ENCODE assay signal across 10 mouse cellular contexts in the genomic region with DNA sequence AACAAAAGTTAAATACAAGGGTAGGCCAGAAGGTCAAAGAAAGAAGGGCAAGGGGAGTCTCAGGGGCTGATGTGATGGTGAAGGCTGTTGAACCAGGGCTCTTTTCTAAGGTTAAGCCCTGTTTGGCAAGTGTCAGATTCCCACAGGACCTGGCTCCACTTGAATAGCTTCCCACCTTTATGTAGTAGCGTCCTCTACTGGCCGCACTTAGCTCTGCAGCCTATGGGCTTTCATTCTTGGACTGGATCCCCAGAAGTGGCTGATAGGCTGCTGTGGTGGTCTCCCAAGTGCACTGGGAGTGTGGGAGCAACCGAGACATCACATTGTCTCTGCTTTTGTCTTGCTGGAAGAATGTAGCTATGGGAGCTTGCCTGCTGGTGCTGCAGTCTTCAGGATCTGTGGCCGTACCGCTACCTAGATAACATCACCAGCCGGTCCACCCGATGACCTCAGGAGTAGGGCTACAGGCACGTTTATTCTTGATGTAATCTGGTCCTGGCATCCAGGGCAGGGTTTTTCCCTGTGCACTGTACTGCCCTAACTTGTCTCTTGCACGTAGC. TPM values are rescaled to one million over a fixed set of nuclear protein-coding genes. Genes with fewer than 3 reads are reported as not detected.
DNase-seq lines count a peak whose midpoint lies in the region; ATAC-seq lines count a peak whose summit lies in the region.
"Had no signal": no experiment of that assay in that cellular context is flagged by ENCODE, and none has a peak within 500 bp of the region (broad histone marks: within the 10 kb centered on the region; RNA-seq: fewer than 3 reads in every experiment).

No protein-coding gene starts in this region.

- H3K4me3 ChIP-seq in limb, embryonic 11.5 days (ENCODE audit: low read depth, low read length), result no peak overlapping the region
- no peak overlapping the region for H3K4me3 ChIP-seq in limb, embryonic 10.5 days
- H3K4me3 ChIP-seq: heart, embryonic 13.5 days; midbrain, embryonic 12.5 days had no signal

- no peaks in the 10 kb centered on the region for H3K9me3 ChIP-seq in limb, embryonic 11.5 days (ENCODE audit: control insufficient read depth, low read length)
- H3K9me3 ChIP-seq in limb, embryonic 10.5 days (replicated peaks), result no peaks in the 10 kb centered on the region
- H3K9me3 ChIP-seq: heart, embryonic 13.5 days; midbrain, embryonic 12.5 days had no signal

- no peak overlapping the region for H3K27ac ChIP-seq in limb, embryonic 11.5 days (replicated peaks; ENCODE audit: low read depth, low read length)
- no peak overlapping the region for H3K27ac ChIP-seq in limb, embryonic 10.5 days
- H3K27ac ChIP-seq: heart, embryonic 13.5 days; midbrain, embryonic 12.5 days had no signal

- H3K9ac ChIP-seq in limb, embryonic 11.5 days (ENCODE audit: low read length), result no peak overlapping the region
- H3K9ac ChIP-seq: heart, embryonic 13.5 days; midbrain, embryonic 12.5 days had no signal

- peak; percentile 18 to 23 for DNase-seq in cerebellum, adult 18-20 months
- no peak for DNase-seq in cerebellum, adult 8-10 months
- DNase-seq in limb, embryonic 11.5 days (ENCODE audit: low spot score), result peak; percentile 33
- no peak for DNase-seq in limb, embryonic 10.5 days (ENCODE audit: low spot score)
- DNase-seq in R1 (ENCODE audit: low read depth, low spot score), result peak; percentile 80
- peak; percentile 30 for DNase-seq in mesoderm, embryonic 11.5 days (ENCODE audit: low read depth, low spot score)

- no peaks in the 10 kb centered on the region for H3K27me3 ChIP-seq in limb, embryonic 11.5 days (ENCODE audit: control insufficient read depth, insufficient read depth, low read length)
- H3K27me3 ChIP-seq in limb, embryonic 10.5 days (ENCODE audit: low read depth, poor library complexity, severe bottlenecking), result no peaks in the 10 kb centered on the region
- H3K27me3 ChIP-seq: heart, embryonic 13.5 days; midbrain, embryonic 12.5 days had no signal

- no peak overlapping the region for H3K4me2 ChIP-seq in limb, embryonic 11.5 days (ENCODE audit: low read depth, severe bottlenecking)
- H3K4me2 ChIP-seq: heart, embryonic 13.5 days; midbrain, embryonic 12.5 days had no signal

- no peak for ATAC-seq in limb, embryonic 11.5 days (ENCODE audit: insufficient number of reproducible peaks, low FRiP score, low TSS enrichment, low read depth)
- peak; percentile 50; the same call in 1 of the 2 replicates for ATAC-seq in frontal cortex, adult (ENCODE audit: low TSS enrichment)
- ATAC-seq in activated CD4-positive, CD25-positive, alpha-beta regulatory T cell, adult 4 months, result no peak

- no peaks in the 10 kb centered on the region for H3K4me1 ChIP-seq in limb, embryonic 11.5 days (ENCODE audit: control insufficient read depth, insufficient read depth, low read length)
- peaks cover 5% of the 10 kb centered on the region; the same call in 1 of the 2 replicates for H3K4me1 ChIP-seq in limb, embryonic 10.5 days
- H3K4me1 ChIP-seq: heart, embryonic 13.5 days; midbrain, embryonic 12.5 days had no signal

- peaks cover 19% of the 10 kb centered on the region for H3K36me3 ChIP-seq in limb, embryonic 11.5 days (ENCODE audit: control insufficient read depth, insufficient read depth, low read length)
- peaks cover 68% of the 10 kb centered on the region for H3K36me3 ChIP-seq in limb, embryonic 10.5 days

- 82% methylated on average over 9 of the region's 9 CpGs for WGBS in limb, embryonic 11.5 days
- 84% methylated on average over 9 of the region's 9 CpGs for WGBS in limb, embryonic 10.5 days

RNA-seq across cellular contexts. Expression of a gene that starts 11.8 kb away (rescaled TPM):
- polyA plus RNA-seq in limb, embryonic 11.5 days (2014; fragmentation: Nextera tagmentation; extraction: Ambion mirVana), result 136 and 146 TPM in 2 replicates
- 130 and 135 TPM in 2 replicates for polyA plus RNA-seq in limb, embryonic 10.5 days (2016; fragmentation: Nextera tagmentation; extraction: Ambion mirVana)
- 100 to 1,000 TPM; 136 to 159 TPM for polyA plus RNA-seq in activated CD4-positive, CD25-positive, alpha-beta regulatory T cell, adult 4 months (2017; shearing (Covaris generic))

RNA-seq across cellular contexts. Expression of a gene that starts 12.0 kb away (rescaled TPM):
- polyA plus RNA-seq in limb, embryonic 11.5 days (2014; fragmentation: Nextera tagmentation; extraction: Ambion mirVana), result 32.1 and 33.8 TPM in 2 replicates
- 24.5 and 27.2 TPM in 2 replicates for polyA plus RNA-seq in limb, embryonic 10.5 days (2016; fragmentation: Nextera tagmentation; extraction: Ambion mirVana)
- 10 to 100 TPM; 30.0 to 31.4 TPM for polyA plus RNA-seq in activated CD4-positive, CD25-positive, alpha-beta regulatory T cell, adult 4 months (2017; shearing (Covaris generic))

RNA-seq across cellular contexts. Expression of a gene that starts 28.3 kb away (rescaled TPM):
- not detected in 2 replicates for polyA plus RNA-seq in limb, embryonic 11.5 days (2014; fragmentation: Nextera tagmentation; extraction: Ambion mirVana)
- not detected in 2 replicates for polyA plus RNA-seq in limb, embryonic 10.5 days (2016; fragmentation: Nextera tagmentation; extraction: Ambion mirVana)
- polyA plus RNA-seq in activated CD4-positive, CD25-positive, alpha-beta regulatory T cell, adult 4 months (2017; shearing (Covaris generic)), result not detected
- polyA plus RNA-seq: heart, embryonic 13.5 days; midbrain, embryonic 12.5 days had no signal

Comparison
In these comparisons a context has a peak if more than half of its experiments do, and no peak if none do; other contexts are left out.
1. DNase-seq: peak in cerebellum, adult 18-20 months (2 of 2), limb, embryonic 11.5 days (single experiment), R1 (single experiment) and mesoderm, embryonic 11.5 days (single experiment); none in cerebellum, adult 8-10 months (single experiment) and limb, embryonic 10.5 days (single experiment).